Mouse (Mus musculus) thymus, postnatal 36 days (tissue): ENCODE measurements around the gene Gm20532.

Source experiments
- DNase-seq, 2 experiments: peaks; one replicate each; pipeline ENCODE4 v3.0.0; 2022; ENCODE audit warnings: mixed read lengths in 2 of 2

The Gm20532 gene

DNA sequence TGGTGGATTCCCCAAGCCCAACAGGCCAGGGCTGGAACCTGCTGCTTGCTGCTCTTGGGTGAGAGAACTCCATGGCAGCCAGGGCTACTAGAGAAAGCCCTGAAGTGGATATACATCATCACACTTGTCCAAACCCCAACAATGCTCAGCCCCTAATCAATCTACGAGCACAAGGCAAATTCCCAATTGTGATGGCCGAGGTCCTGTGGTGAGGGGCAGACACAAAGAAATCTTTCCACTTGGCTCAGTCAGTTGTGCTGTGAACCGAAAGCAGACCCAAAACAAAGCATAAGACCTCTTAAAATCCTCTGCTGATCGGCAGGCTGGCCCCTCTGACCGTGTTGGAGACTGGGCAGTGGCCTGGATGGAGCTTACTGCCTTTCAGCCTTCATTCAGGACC lies 11.6 kb upstream of the Gm20532 start:
- DNase-seq: no peak

DNA sequence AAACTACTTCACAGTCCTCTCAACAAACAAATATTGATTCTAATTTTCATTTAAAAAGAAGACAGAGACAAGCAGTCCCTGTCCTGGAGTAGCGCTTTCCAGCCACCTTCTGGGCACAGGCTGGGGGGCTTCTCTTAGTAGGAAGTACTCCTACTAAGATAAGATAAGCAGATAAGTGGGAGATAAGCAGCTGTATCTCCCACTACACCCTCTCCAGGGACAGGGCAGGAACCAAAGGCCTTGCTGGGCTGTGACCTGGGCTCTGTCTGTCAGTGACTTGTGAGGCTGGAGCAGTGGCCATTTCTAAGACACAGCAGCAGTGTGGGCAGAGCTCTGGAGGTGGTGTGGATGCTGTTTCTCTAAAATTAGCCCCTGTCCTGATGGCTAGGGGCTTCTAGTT lies 11.1 kb upstream of the Gm20532 start:
- DNase-seq: no peak

DNA sequence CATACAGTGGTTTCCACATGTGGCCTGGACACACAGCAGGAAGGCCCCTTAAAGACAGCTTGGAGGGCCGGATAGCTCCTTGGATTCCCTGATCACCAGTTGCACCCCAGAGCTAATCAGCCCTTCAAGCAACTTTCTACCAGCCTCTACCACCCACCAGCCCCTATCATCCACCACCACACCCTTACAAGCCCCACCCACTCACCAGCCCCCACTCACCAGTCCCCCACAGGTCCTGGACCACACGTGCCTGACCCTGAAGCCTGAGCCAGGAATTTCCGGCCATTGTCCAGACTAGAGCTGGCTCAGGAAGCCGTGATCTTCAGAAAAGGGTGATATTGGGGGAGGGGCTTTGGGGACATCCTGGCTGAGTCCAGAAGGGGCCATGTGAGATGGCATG lies 10.6 kb upstream of the Gm20532 start:
- no peak for DNase-seq

DNA sequence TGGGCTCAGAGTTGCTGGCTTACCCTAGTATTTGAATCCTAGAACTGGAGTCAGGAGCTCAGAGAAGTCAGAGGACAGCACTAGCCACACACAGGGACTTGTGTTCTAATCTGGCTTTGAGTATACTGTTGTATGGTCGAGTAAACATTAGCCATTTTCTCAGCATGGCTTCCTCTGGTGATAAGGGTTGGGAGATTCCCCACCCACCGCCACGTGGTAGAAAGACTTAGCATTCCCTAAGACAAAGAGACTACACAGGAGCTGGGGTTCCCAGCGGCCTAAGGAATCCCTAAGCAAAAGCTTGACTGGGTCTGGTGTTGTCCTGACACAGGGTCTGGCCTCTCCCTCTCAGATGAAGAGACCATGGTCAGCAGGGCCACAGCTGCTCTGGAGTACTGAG lies 10.0 kb upstream of the Gm20532 start:
- no peak for DNase-seq

DNA sequence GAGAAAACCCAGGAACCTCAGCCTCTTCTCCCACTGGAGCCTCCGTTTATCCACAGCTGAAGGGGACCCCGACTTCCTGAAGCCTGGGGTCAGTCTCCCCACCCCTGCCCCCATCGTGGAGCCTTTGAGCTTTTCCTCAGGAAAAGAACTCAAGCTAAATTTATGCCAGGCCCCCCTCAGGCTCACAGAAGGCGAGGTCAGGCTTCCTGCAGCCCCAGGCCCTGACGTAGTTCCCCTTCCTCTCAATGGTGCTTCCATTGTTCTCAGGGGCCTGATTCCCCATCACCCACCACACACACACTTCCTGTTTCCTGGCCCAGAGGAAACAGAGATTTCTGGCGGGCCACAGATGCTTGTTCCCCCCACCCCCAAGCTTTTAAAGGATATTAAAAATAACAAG lies 8.1 kb upstream of the Gm20532 start:
- no peak for DNase-seq

DNA sequence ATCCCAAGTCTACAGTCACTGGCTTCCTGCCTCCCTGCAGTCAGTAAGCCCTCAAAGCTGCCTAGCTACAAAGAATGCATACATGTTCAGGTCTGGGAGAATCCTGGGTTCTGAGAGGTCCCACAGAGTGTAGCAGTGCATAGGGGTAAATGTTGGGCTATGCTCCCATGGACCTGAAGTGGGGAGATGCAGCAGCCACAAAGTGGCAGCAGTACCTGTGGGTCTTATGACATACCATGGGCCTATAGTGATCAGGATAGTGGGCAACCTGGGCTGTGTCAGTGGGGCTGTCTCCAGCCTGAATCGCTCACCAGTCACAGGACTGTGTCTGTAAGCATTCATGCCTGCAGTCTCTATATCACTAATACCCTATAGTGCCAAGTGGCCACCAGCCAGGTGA lies 6.7 kb upstream of the Gm20532 start, which contains the start of gene Egfl7:
Egfl7 (plus strand) TSS at position 301 of the 400 bp plus-strand sequence.
- no peak for DNase-seq

DNA sequence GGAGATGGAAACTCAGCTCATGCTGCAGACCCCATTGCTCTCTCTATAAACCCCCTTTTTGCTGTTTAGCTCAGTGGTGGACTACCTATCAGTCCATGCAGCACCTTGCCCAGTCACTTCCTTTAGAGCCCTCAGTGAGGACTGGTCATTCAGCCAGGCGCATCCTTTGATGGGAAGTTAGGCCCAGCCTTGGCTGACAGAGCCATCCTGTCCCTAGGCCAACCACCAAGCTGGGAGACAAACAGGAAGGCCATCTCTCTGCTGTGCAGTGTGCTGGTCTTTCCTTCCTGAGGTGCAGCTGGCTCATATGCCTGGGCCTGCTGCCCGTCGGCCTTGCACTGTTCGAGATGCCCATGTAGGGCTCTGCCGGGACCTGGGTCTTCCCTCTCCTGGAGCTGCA lies 5.7 kb upstream of the Gm20532 start:
- DNase-seq: no peak

DNA sequence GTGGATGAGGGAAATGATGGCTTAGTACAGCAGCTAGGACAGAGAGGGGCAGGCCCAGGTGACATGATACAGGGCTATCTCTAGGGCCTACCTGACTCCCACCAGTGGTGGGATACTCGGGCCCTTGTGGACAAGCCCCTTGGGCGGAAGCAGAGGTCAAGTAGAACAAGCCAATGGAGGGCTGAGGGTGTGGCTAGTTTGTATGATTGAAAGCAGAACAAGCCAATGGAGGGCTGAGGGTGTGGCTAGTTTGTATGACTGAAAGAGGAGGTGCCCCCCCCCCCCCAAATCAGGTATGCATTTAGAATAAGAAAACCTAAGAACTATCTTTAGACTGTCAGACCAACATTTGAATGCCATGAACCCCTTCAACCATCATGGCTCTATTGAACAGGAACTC lies 4.2 kb upstream of the Gm20532 start:
- no peak for DNase-seq

DNA sequence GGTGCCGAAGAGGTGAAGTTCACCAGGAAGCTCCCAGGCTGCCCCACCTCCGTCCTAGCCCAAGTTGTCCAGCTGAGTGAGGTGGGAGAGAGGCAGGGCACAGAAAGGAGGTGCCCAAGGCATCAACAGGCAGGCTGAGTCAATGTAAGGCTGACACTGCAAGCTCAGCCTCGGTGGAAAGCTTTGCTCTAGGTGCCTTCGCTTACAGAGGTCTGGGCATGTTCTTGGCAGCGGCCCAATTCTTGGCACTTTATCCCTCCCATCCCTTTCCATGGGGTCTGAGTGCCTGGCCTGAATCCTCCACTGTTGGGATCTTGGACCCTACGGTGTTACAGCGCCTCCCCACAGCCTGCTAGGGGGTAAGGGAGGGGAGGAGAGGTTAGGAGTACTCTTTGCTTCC lies 3.7 kb upstream of the Gm20532 start:
- DNase-seq: no peak

DNA sequence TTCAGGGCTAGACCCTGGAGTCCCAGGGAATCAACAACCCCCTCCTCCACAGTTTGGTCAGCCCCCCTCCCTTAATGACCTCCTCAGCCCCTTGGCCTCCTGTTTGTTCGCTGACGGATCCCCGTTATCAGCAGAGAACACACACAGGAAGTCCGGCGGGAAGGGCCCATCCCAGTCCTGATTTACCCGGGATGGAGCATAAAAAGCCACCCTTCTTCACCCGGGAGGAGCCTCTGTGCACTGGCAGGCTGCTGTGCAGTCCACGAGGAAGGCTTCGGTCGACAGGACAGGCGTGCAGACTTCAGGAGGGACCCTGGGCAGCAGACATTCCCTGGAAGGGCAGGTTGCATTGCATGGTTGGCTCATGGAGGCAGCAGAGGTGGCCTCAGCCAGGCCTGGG lies 2.8 kb upstream of the Gm20532 start:
- DNase-seq: no peak

DNA sequence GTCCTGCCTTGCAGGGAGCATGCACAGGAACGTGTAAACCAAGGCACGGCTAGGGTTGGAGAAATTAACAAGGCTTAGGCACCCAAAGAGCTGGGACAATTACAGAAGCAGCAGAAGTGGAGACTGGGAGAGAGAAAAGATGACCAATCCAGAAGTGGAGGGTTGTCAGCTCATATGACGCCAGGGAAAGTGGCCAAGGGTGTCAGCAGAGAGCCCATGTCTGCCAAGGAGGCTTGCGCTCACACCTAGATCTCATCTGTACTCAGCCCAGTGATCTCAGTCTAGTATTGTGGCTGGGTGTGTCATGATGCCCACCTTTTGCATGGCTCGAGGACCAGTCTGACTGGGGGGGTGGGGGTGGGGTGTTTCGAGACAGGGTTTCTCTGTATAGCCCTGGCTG lies 726 bp upstream of the Gm20532 start:
- DNase-seq: no peak

DNA sequence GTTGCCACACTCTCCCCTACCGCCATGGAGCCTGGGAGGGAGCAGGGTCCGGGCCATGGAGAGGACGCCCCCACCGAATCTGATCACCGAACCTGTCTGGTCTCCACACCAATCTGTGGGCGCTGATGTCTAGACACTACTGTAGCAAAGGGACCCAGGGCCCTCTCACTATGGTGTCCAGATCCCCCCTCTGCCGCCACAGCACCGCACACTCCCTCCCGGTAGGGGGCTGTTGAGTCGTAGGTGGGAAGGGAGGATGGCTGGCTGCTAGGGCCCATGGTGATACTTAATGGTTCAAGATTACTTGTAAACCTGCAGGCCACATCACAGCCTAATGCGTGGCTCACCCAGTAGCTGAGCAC lies 586 bp downstream of the Gm20532 start:
- peak in 1 of 2 experiments; percentile 47 for DNase-seq

DNA sequence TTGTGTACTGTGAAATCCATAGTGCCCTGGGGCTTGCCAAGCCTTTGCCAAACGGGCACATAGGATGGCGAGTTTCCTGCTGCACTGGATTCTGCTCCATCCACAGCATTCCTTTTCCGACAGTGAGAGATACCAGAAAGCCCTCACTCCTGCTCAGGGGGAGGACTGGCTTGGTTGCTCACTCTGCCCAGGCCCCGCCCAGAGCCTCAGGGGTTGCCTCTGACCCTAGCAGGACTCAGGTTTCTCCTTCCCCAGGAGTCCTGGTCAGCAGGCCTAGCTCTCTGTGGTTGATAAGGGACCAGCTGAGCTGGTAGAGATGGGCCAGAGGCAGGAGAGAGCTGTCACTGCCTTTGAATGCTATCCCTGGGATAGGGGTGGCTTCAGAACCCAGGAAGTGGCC lies 2.1 kb downstream of the Gm20532 start:
- no peak for DNase-seq

DNA sequence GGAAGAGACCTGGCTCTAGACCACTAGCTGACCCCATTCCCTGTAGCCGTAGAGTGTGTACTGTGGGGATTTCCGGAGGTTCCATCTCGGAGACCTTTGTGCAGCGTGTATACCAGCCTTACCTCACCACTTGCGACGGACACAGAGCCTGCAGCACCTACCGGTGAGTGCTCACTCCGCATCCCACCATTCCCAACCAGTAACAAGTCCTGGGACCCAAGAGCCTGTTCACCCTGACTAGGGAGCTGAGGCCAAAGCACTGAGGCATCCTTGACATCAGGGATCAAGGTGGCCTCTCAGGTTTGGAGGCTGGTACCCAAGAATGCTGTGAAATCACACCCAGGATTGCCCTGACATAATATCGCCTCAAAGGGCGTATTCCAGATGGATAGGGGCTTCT lies 2.8 kb downstream of the Gm20532 start:
- DNase-seq: no peak

DNA sequence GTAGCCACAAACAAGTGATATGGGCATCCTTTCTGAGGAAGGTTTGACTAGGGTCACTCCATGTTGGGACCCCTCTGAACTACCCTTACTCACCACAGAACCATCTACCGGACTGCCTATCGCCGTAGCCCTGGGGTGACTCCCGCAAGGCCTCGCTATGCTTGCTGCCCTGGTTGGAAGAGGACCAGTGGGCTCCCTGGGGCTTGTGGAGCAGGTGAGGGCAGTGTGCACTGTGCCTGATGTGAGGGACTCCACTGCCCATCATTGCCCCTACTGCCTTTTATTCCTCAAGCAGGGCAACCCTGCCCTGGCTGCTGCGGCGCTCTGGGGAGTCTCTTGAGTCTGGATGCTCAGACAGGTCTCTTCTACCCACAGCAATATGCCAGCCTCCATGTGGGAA lies 3.8 kb downstream of the Gm20532 start:
- no peak for DNase-seq

DNA sequence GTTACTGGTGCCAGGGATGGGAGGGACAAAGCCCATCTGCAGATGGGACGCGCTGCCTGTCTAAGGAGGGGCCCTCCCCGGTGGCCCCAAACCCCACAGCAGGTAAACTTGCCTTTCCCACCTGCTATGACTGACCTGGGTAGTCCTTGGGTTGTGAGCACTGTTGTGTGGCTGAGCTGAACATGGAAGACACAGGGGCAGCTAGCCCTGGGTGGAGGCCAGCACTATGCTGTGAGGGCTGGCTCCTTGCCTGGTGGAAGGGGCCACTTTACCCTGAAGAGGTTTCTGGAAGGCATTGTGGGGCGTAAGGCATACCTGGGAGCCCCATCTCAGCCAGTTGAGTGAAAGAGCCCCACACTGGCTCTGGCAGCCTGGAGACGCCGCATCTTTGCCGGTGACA lies 4.5 kb downstream of the Gm20532 start:
- DNase-seq: no peak

DNA sequence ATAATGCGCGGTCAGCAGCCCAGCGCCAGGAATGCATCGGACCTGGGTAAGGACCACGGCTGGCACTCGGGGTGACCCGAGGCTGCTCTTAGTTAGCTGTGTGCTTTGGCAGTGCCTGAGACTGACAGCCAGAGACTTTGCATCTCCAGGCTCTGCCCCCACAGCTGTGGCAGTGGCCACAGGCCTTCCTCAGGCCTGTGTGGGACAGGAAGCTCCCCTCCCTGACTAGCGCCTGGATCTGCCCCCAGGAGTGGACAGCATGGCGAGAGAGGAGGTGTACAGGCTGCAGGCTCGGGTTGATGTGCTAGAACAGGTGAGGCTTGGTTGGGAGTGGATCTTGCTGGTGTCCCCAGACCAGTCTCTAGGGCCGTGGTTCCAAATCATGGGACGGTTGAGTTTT lies 5.0 kb downstream of the Gm20532 start:
- DNase-seq: no peak

DNA sequence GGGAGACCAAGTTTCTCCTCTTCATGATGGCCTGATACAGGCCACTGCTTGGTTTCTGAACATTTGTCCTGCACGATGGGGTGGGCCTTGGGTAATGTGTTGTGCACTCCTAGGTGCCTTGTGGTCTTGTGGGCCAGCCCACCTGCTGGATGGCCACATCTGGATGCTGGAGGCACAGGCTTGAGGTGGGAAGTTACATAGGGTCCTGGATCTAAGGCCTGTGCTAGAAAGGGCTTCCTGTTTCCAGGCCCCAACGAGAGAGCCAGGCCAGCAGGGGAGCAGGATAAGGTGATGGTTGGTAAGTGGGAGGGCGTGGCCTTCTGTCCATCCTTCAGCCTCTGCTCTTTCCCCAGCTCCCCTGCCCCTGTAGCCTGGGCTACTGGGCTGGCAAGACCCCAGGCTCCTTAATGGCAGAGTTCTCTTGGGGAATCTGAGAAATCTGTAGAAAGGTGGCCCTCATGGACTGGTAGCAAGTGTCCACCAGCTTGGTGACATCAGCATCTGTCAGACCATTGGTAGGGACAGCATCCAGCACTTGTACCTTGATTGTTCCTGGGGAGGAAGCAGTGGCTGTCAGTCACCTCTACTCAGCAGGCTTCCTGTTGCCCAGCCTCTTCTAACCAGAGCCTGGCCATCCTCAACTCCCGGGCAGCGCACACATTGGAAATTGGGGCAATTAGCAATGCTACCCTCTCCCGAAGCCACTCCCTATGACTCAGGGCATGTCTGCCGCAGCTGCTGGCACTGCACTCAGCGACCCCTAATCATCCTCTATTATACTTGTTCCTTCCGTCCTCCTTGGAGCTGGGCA lies 7.0 kb downstream of the Gm20532 start:
- no peak for DNase-seq

DNA sequence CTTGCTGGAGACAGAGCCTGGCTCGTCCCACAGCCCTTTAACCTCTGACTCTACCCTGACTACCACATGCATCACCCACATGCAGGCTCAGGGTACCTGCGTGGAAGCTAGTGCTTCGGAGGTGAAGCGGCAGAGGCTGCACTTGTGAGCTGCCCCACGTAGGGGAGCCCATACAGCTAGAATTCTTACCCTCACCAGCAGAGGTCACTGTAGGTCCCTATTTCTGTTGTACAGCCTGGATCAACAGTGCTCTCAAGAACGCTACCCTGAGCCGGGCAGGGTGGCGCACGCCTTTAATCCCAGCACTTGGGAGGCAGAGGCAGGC lies 7.5 kb downstream of the Gm20532 start:
- DNase-seq: peak; percentile 56 to 64

DNA sequence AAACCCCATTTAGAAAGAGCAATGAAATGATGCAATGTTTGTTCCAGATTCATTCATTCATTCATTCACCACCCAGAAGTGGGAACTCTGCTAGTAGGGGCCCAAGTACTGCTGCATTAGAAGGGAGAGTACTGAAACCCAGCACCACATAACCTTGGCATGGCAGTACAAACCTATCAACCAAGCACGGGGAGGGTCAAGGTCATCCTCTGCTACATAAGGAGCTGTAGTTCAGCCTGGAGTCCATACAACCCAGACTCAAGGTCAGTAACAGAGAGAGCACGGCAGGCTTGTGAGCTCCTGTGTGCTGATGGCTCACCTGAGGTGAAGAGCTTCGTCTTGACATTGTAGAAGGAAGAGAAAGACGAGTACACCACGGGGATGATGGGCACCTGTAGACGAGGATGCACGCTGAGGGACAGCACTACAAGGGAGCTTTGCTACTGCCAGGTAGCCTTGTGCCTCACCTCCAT lies 8.1 kb downstream of the Gm20532 start:
- DNase-seq: no peak

DNA sequence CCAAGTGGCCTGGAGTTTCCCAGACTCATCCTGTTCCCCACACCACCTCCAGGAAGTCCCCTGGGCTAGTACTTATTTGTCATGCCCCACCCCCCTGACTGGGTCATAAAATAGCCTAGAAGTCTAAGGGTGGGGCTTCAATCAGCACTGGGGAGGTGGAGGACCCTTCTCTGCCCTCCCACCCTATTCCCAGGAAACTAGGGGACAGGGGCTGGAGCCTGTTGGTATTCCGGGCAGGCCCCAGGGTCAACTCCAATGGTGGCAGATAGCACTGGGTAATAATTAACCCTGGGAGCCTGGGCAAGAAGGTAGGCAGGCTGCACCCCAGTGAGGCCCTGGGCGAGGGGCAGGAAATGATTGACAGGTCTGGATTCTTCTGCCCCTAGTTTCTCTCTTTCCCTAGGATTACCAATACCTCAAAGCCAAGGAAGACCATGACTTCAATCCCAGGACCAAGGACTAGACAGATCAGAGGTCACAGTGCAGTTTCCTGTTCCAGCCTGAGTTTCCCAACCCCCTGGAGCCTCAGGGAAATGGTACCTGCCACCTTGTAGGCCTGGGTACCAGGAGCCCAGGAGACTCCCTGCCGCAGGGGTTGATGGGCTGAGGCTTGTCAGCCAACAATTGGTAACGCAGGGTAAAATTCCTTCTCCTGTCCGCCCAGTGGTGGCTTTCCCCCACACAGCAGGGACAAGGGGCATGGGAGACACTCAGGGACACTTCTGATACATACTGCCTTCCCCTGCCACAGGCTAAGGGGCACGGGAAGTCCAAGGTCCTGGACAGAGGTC lies 8.7 kb downstream of the Gm20532 start:
- no peak for DNase-seq

DNA sequence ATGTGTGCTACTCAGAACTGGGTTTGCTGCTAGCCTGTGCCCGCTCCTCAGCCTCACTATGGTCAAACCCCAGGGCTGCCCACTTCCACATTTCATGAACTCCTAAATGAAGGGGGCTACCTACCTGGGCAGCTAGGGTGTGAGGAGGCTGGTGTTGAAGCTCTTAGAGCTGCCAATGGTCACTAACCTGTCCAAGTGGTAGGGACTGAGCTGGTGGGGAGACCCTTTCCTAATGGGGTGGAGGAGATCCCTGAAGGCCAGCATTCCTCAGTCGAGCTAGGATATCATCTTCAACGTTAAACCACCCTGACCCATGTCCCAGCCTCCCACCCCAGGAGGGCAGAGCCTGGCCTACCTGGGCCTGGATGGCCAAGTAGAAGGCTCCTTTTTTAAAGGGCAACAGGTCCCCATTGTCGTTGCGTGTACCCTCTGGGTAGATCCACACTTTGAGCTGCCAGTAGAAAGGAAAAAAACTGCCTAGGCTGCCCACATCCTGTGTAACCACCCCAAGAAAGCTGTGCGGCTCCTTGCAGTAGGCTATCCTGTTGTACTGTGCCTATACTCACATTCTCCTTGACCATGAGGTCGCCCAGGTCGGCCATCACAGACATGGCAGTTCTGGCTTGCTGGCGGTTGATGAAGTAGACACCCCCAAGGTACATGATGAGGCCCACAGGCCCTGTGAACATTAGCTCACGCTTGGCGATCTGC lies 9.4 kb downstream of the Gm20532 start:
- no peak for DNase-seq

DNA sequence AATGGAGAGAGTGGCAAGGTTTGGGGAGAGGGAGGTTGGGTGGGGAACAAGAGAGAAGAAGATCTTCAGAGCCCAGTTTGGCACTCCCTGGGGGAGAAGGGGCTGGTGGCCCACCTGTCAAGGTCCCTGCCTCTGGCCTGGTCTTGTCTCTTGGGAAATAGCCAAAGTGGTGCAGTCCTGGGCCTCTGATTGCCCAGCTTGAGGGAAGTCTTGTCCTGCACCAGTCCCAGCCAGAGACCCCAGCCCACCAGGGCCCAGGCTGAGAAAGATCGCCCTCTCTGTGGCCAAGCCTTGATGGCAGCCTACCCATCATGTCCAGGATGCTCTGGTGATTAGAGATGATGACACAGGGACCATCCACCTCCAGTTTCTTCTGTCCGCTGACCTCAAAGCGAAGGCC lies 10.5 kb downstream of the Gm20532 start:
- DNase-seq: no peak

DNA sequence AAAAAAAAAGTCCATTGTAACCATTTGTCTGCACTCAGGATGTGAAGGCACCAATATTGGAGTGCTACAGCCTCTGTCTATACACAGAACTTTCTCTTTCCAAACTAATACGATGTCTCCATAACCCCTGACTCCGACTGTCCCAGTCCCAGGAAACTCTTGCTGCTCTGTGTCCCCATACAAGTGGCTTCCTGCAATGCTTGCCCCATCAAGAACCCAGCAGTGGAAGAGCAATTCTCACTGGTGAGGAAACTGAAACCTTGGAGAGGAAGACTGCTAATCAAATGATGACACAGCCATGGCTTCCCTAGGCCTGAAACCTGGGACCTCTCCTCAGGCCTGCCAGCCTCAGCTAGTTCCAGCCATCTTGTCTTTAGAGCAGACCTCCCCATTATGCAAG lies 11.4 kb downstream of the Gm20532 start:
- DNase-seq: no peak
